Mouse (Mus musculus) bone marrow, adult 2 months (tissue): ENCODE measurements at regions not wholly inside any gene's neighbourhood (a gene's known extent, or its start where the extent isn't known, plus 50 kb on each side); places are given as distances from the start of the nearest gene placed in this dataset.

Experiments used
- H3K27ac ChIP-seq: fragments of 200-500 bp; 2 replicates; pipeline ENCODE4 v1.5.1; 2012; ENCODE audit warnings: low read depth, mild to moderate bottlenecking, control low read depth, inconsistent platforms, low read length; ENCODE audit not compliant: control insufficient read depth, poor library complexity, insufficient read depth
- H3K4me1 ChIP-seq: fragments of 200-500 bp; 2 replicates; pipeline ENCODE4 v1.6.1; 2011; ENCODE audit warnings: low read length; ENCODE audit not compliant: control insufficient read depth, insufficient read depth
- H3K4me3 ChIP-seq: fragments of 200-500 bp; replicated peaks from 2 replicates; pipeline ENCODE3; 2011; ENCODE audit warnings: mild to moderate bottlenecking, low read depth, low read length, control low read depth; ENCODE audit not compliant: control insufficient read depth
- CTCF ChIP-seq: fragments of 200-500 bp; IDR thresholded peaks from 2 replicates; pipeline ENCODE4 v1.5.1; 2011; ENCODE audit warnings: low read length, control low read depth; ENCODE audit not compliant: control insufficient read depth, insufficient read depth
- POLR2A ChIP-seq: fragments of 200-500 bp; IDR thresholded peaks from 2 replicates; pipeline ENCODE4 v1.6.1; 2011; ENCODE audit warnings: low read depth, mild to moderate bottlenecking, control low read depth, low read length, borderline replicate concordance; ENCODE audit not compliant: control insufficient read depth
- WGBS: fragments of 180-500 bp; shearing (Covaris S2); methylation state at CpG from one replicate; pipeline ENCODE4 v1.1.7; 2018; 5-methylcytosine and 5-hydroxymethylcytosine counted together

GRCm38 (mm10) chr4:53231046-53231445, 71.4 kb upstream of the Abca1 start:
- WGBS: 86% methylated on average over 2 of the region's 2 CpGs
- TF ChIP-seq POLR2A (no peak), CTCF (no peak)
- no peak overlapping the region for H3K4me3 ChIP-seq
- H3K27ac ChIP-seq: no peak overlapping the region
- H3K4me1 ChIP-seq: no peaks in the 10 kb centered on the region; the same call in 1 of the 2 replicates

DNA sequence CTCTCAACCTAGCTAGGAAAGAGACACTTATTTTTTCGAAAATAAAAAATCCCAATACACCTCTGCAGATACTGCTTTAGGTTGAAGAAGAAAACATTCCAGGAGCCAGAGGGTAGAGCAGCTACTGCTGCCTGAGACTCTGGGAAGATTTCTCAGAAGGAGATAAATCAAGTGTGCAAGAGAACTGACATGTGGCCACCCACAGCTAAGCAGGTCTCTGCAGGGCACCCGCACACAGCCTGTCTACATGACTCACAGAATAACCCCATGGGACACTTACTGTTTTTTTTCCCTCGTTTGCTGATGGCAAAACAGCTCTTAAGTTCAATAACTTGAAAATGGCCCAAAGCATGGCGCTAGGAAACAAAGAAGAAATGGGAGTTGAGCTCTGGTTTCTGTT, 68.7 kb upstream of the Abca1 start:
- Histone ChIP-seq H3K4me3 (no peak overlapping the region), H3K27ac (no peak overlapping the region), H3K4me1 (no peaks in the 10 kb centered on the region; the same call in 1 of the 2 replicates)
- TF ChIP-seq CTCF: no peak
- TF ChIP-seq POLR2A: no peak
- 53% methylated on average over 4 of the region's 4 CpGs for WGBS

DNA sequence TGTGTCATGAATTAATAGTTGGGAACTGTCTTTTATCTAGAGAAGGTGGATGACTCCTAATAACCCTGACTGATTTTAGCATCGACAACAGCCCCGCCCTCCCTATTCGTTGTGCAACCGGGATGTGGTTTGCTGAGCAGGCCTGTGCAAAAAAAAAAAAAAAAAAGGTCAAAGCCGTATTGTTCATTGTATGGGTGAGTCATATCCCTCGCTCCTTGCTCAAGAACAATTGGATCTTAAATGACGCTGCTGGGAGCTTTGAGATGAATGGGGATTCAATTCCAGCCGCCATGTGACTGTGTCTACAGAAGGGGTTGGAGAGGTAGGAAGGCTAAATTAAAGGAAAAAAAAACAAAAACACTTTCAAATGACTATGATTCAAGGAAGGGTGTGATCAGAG, 68.1 kb upstream of the Abca1 start:
- TF ChIP-seq CTCF: no peak
- TF ChIP-seq POLR2A: no peak
- Histone ChIP-seq H3K27ac (no peak overlapping the region), H3K4me1 (no peaks in the 10 kb centered on the region; the same call in 1 of the 2 replicates), H3K4me3 (no peak overlapping the region)
- WGBS: 5% methylated on average over 8 of the region's 8 CpGs

DNA sequence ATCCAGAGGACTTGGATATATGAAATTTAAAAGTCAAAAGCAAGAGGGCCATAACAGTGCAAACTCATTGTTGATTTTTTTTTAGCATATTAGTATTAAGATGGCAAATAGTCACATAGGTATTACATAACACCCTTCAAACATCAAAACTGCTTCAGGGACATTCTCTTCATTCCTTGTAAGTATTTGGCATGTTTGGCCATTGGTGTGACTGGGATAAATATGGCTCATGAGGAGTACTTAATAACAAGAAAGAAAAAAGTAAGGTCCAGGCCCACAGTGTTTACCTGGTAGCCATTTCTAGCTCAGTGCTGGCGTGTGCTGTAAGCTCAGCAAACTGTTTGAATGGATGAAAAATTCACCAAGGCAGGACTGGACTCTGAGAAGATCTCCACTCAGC, 67.4 kb upstream of the Abca1 start:
- TF ChIP-seq POLR2A (no peak), CTCF (no peak)
- H3K4me1 ChIP-seq: no peaks in the 10 kb centered on the region; the same call in 1 of the 2 replicates
- H3K27ac ChIP-seq: no peak overlapping the region
- WGBS: 64% methylated on average over 1 of the region's 1 CpGs
- no peak overlapping the region for H3K4me3 ChIP-seq

GRCm38 (mm10) chr4:53226376-53226775, 66.7 kb upstream of the Abca1 start:
- TF ChIP-seq POLR2A (no peak), CTCF (no peak)
- Histone ChIP-seq H3K4me1 (no peaks in the 10 kb centered on the region; the same call in 1 of the 2 replicates), H3K27ac (no peak overlapping the region), H3K4me3 (no peak overlapping the region)
- WGBS: 77% methylated on average over 3 of the region's 3 CpGs

- Histone ChIP-seq H3K27ac (no peak overlapping the region), H3K4me3 (no peak overlapping the region), H3K4me1 (no peaks in the 10 kb centered on the region; the same call in 1 of the 2 replicates)
- TF ChIP-seq POLR2A (no peak), CTCF (no peak)
- 79% methylated on average over 3 of the region's 3 CpGs for WGBS
These were observed 63.7 kb upstream of the Abca1 start for GRCm38 (mm10) chr4:53223379-53223778.

DNA sequence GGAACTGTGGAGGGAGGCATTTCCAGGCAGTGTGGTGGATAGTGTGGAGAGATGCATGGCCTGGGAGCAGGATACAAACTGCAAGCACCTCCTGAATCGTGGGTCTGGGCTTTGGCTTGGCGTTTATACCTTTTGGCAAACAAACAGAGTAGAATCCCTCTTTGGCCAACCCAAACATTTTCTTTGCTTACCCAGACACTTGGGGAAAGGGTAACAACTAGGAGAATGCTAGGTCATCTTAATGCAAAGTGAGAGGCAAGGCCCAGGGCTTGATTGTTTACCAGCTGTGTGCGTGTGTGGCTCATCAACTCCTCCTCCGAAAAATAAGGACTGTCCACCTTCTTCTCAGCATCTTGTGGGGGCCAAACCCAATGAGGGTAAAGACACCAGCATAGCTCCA, 61.1 kb upstream of the Abca1 start:
- H3K27ac ChIP-seq: no peak overlapping the region
- WGBS: 87% methylated on average over 4 of the region's 4 CpGs
- no peak for TF ChIP-seq POLR2A
- TF ChIP-seq CTCF: no peak
- H3K4me1 ChIP-seq: no peaks in the 10 kb centered on the region; the same call in 1 of the 2 replicates
- no peak overlapping the region for H3K4me3 ChIP-seq

- no peak overlapping the region for H3K27ac ChIP-seq
- WGBS: 74% methylated on average over 3 of the region's 3 CpGs
- no peak overlapping the region for H3K4me3 ChIP-seq
- no peaks in the 10 kb centered on the region; the same call in 1 of the 2 replicates for H3K4me1 ChIP-seq
- TF ChIP-seq POLR2A (no peak), CTCF (no peak)
These were observed 59.7 kb upstream of the Abca1 start for GRCm38 (mm10) chr4:53219351-53219750.

DNA sequence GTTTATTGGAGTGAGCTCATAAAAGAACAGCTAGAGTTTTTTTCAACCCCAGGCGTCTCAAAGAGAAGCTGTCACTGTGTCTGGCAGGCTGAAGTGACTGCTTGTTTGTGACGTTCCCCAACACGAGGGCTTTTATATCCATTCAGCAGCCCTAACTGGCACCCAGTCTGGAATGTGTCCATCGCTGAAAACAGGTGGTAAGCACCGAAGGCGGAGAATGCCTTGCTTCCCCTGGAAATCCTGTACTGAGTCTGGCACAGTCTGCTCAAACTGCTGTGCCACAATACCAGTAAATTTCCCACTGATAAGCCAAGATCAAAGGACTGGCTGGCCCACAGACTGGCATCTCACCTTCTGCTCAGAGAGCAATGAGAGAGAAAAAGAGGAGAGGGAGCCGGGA, 59.1 kb upstream of the Abca1 start:
- H3K4me3 ChIP-seq: no peak overlapping the region
- WGBS: 44% methylated on average over 7 of the region's 7 CpGs
- TF ChIP-seq CTCF (no peak), POLR2A (no peak)
- no peak overlapping the region for H3K27ac ChIP-seq
- H3K4me1 ChIP-seq: no peaks in the 10 kb centered on the region; the same call in 1 of the 2 replicates
